10 mouse cellular contexts compared by ENCODE assay signal in genomic region chr2:163353731-163354130, GRCm38 (mm10). TPM values are rescaled to one million over a fixed set of nuclear protein-coding genes. Genes with fewer than 3 reads are reported as not detected.
DNase-seq lines count a peak whose midpoint lies in the region; ATAC-seq and TF ChIP-seq lines count a peak whose summit lies in the region.
"Had no signal": no experiment of that assay in that cellular context is flagged by ENCODE, and none has a peak within 500 bp of the region (broad histone marks: within the 10 kb centered on the region; RNA-seq: fewer than 3 reads in every experiment).

No protein-coding gene starts in this region.

- no peak for ATAC-seq in hindbrain, embryonic 13.5 days (ENCODE audit: low FRiP score)
- no peak for ATAC-seq in hindbrain, embryonic 12.5 days (ENCODE audit: low FRiP score)
- peak; percentile 74 for ATAC-seq in limb, embryonic 14.5 days (ENCODE audit: low FRiP score, low read depth)
- ATAC-seq: midbrain, embryonic 13.5 days had no signal

- H3K4me3 ChIP-seq in hindbrain, embryonic 13.5 days, result no peak overlapping the region
- H3K4me3 ChIP-seq in hindbrain, embryonic 12.5 days, result no peak overlapping the region
- no peak overlapping the region for H3K4me3 ChIP-seq in limb, embryonic 14.5 days (replicated peaks; ENCODE audit: low read length)
- no peak overlapping the region for H3K4me3 ChIP-seq in cerebellum, adult 2 months (replicated peaks; ENCODE audit: insufficient read depth, low read depth, low read length)
- H3K4me3 ChIP-seq: midbrain, embryonic 13.5 days had no signal

- TF ChIP-seq POLR2A in limb, embryonic 14.5 days (IDR thresholded peaks at IDR 0.05; ENCODE audit: borderline replicate concordance, extremely low read depth, insufficient read depth, insufficient read length), result no peak
- TF ChIP-seq POLR2A in cerebellum, adult 2 months (IDR thresholded peaks at IDR 0.05; ENCODE audit: borderline replicate concordance, insufficient read depth, low read length), result no peak

- no peak overlapping the region for H3K27ac ChIP-seq in hindbrain, embryonic 13.5 days
- no peak overlapping the region for H3K27ac ChIP-seq in hindbrain, embryonic 12.5 days
- H3K27ac ChIP-seq in limb, embryonic 14.5 days (replicated peaks; ENCODE audit: low read depth, low read length), result no peak overlapping the region
- H3K27ac ChIP-seq in cerebellum, adult 2 months (ENCODE audit: insufficient read depth, low read length), result no peak overlapping the region
- H3K27ac ChIP-seq: midbrain, embryonic 13.5 days had no signal

- H3K4me1 ChIP-seq in hindbrain, embryonic 13.5 days (replicated peaks), result 0 out of 2 replicates have a peak, but pooled peaks cover 3% of the 10 kb centered on the region
- no peaks in the 10 kb centered on the region for H3K4me1 ChIP-seq in hindbrain, embryonic 12.5 days
- H3K4me1 ChIP-seq in limb, embryonic 14.5 days (ENCODE audit: control insufficient read depth, insufficient read depth, low read length), result peaks cover 13% of the 10 kb centered on the region
- H3K4me1 ChIP-seq in cerebellum, adult 2 months (ENCODE audit: control insufficient read depth, insufficient read depth, low read length), result no peaks in the 10 kb centered on the region

- peak; percentile 91 for DNase-seq in Muller cell, postnatal 12 days (ENCODE audit: inconsistent ontology term)
- DNase-seq in heart, adult 11 months, result peak; percentile 97
- peak; percentile 43 for DNase-seq in limb, embryonic 14.5 days (ENCODE audit: low spot score)
- DNase-seq in left cerebral cortex, adult 8-10 months (ENCODE audit: low spot score in 2 of 2), result no peak
- DNase-seq in right cerebral cortex, adult 18-20 months, result no peak
- no peak for DNase-seq in cerebellum, adult 2 months

- 0 out of 2 replicates have a peak overlapping the region, but pooled peaks have one; percentile 5 for H3K9ac ChIP-seq in hindbrain, embryonic 13.5 days
- no peak overlapping the region for H3K9ac ChIP-seq in hindbrain, embryonic 12.5 days
- H3K9ac ChIP-seq in limb, embryonic 14.5 days (ENCODE audit: low read depth, low read length, severe bottlenecking), result no peak overlapping the region
- H3K9ac ChIP-seq: midbrain, embryonic 13.5 days had no signal

- 0 out of 2 replicates have a peak, but pooled peaks cover 2% of the 10 kb centered on the region for H3K27me3 ChIP-seq in hindbrain, embryonic 13.5 days
- H3K27me3 ChIP-seq in hindbrain, embryonic 12.5 days, result peaks cover 6% of the 10 kb centered on the region; the same call in 1 of the 2 replicates
- H3K27me3 ChIP-seq in limb, embryonic 14.5 days (ENCODE audit: control insufficient read depth, insufficient read depth, low read length), result no peaks in the 10 kb centered on the region
- no peaks in the 10 kb centered on the region; the same call in 1 of the 2 replicates for H3K27me3 ChIP-seq in cerebellum, adult 2 months (ENCODE audit: control insufficient read depth, insufficient read depth, low read length)
- H3K27me3 ChIP-seq: midbrain, embryonic 13.5 days had no signal

- TF ChIP-seq CTCF in cerebellum, adult 2 months (IDR thresholded peaks at IDR 0.05; ENCODE audit: borderline replicate concordance, insufficient read depth, low read depth, low read length), result no peak

- H3K4me2 ChIP-seq in hindbrain, embryonic 13.5 days, result no peak overlapping the region
- H3K4me2 ChIP-seq in hindbrain, embryonic 12.5 days (replicated peaks), result no peak overlapping the region
- H3K4me2 ChIP-seq in limb, embryonic 14.5 days (replicated peaks; ENCODE audit: low read depth, low read length, severe bottlenecking), result no peak overlapping the region
- H3K4me2 ChIP-seq: midbrain, embryonic 13.5 days had no signal

- no peaks in the 10 kb centered on the region for H3K9me3 ChIP-seq in hindbrain, embryonic 13.5 days
- H3K9me3 ChIP-seq in hindbrain, embryonic 12.5 days (replicated peaks), result no peaks in the 10 kb centered on the region
- H3K9me3 ChIP-seq in limb, embryonic 14.5 days (ENCODE audit: control insufficient read depth, low read length), result no peaks in the 10 kb centered on the region
- H3K9me3 ChIP-seq: midbrain, embryonic 13.5 days had no signal

- H3K36me3 ChIP-seq in hindbrain, embryonic 13.5 days, result no peaks in the 10 kb centered on the region
- no peaks in the 10 kb centered on the region for H3K36me3 ChIP-seq in hindbrain, embryonic 12.5 days
- no peaks in the 10 kb centered on the region for H3K36me3 ChIP-seq in limb, embryonic 14.5 days (ENCODE audit: control insufficient read depth, insufficient read depth, low read length)
- H3K36me3 ChIP-seq: midbrain, embryonic 13.5 days had no signal

- WGBS in hindbrain, embryonic 13.5 days, result 23% methylated on average over 7 of the region's 7 CpGs
- WGBS in hindbrain, embryonic 12.5 days, result 17% methylated on average over 7 of the region's 7 CpGs
- WGBS in limb, embryonic 14.5 days, result 11% methylated on average over 7 of the region's 7 CpGs
- 18% methylated on average over 7 of the region's 7 CpGs for WGBS in cerebellum, adult 2 months

RNA-seq across cellular contexts. Expression of gene Jph2, which starts 44.1 kb away (rescaled TPM):
- 0.38 and 0.49 TPM in 2 replicates for polyA plus RNA-seq in hindbrain, embryonic 13.5 days (2015; fragmentation: Nextera tagmentation; extraction: Ambion mirVana)
- polyA plus RNA-seq in hindbrain, embryonic 12.5 days (2016; fragmentation: Nextera tagmentation; extraction: Ambion mirVana), result 0.76 and 1.2 TPM in 2 replicates
- 8.2 and 9.9 TPM in 2 replicates for polyA plus RNA-seq in limb, embryonic 14.5 days (2012; rRNA removed)
- polyA plus RNA-seq in limb, embryonic 14.5 days (2014; fragmentation: Nextera tagmentation; extraction: Ambion mirVana), result 2.1 and 2.6 TPM in 2 replicates
- total RNA-seq in left cerebral cortex, adult 8-10 months (2022), result under 1 TPM; 0.49 to 0.85 (median 0.71) TPM
- 0.48 and 0.52 TPM in 2 replicates for polyA plus RNA-seq in cerebellum, adult 2 months (2012; rRNA removed)
- total RNA-seq: common myeloid progenitor, adult 5-6 weeks had no signal

Comparison
In these comparisons a context has a peak if more than half of its experiments do, and no peak if none do; other contexts are left out.
1. DNase-seq: peak in Muller cell, postnatal 12 days (single experiment), heart, adult 11 months (single experiment) and limb, embryonic 14.5 days (single experiment); none in left cerebral cortex, adult 8-10 months (0 of 2), right cerebral cortex, adult 18-20 months (single experiment) and cerebellum, adult 2 months (0 of 2).